Mouse (Mus musculus) forebrain, embryonic 11.5 days (tissue): ENCODE data around the gene Inpp4a. TPM values are rescaled to one million over a fixed set of nuclear protein-coding genes. Genes with fewer than 3 reads are reported as not detected.

Experiments
- ATAC-seq: fragments of 200-750 bp; cut with Nextera tagmentation; replicated peaks from 2 replicates; pipeline ENCODE4 v1.8.0; 2017; ENCODE audit warnings: moderate TSS enrichment; ENCODE audit not compliant: low FRiP score
- DNase-seq: peaks from one replicate; pipeline ENCODE4 v3.0.0-alpha.2; 2017; ENCODE audit warnings: low spot score
- H3K27ac ChIP-seq: fragments of 300-500 bp; sonication (generic); 2 replicates; pipeline ENCODE4 v1.5.1; 2014; ENCODE audit warnings: low read depth, low read length
- H3K27me3 ChIP-seq: fragments of 300-500 bp; sonication (generic); 2 replicates; pipeline ENCODE4 v1.6.1; 2014; ENCODE audit warnings: mild to moderate bottlenecking, low read length, mixed read lengths; ENCODE audit not compliant: control insufficient read depth, insufficient read depth
- H3K36me3 ChIP-seq: fragments of 300-500 bp; sonication (generic); 2 replicates; pipeline ENCODE4 v1.6.1; 2014; ENCODE audit warnings: mild to moderate bottlenecking, low read length, moderate library complexity, mixed read lengths; ENCODE audit not compliant: control insufficient read depth, insufficient read depth
- H3K4me1 ChIP-seq: fragments of 300-500 bp; sonication (generic); replicated peaks from 2 replicates; pipeline ENCODE4 v1.6.1; 2014; ENCODE audit warnings: low read length, mixed read lengths; ENCODE audit not compliant: control insufficient read depth, insufficient read depth
- H3K4me2 ChIP-seq: fragments of 300-500 bp; sonication (generic); 2 replicates; pipeline ENCODE4 v1.6.1; 2014; ENCODE audit warnings: low read depth, mild to moderate bottlenecking, low read length, moderate library complexity, mixed read lengths; ENCODE audit not compliant: severe bottlenecking
- H3K4me3 ChIP-seq: fragments of 300-500 bp; sonication (generic); 2 replicates; pipeline ENCODE4 v1.5.1; 2014; ENCODE audit warnings: low read depth, low read length
- H3K9ac ChIP-seq: fragments of 300-500 bp; sonication (generic); 2 replicates; pipeline ENCODE4 v1.6.1; 2014; ENCODE audit warnings: low read length
- H3K9me3 ChIP-seq: fragments of 300-500 bp; sonication (generic); 2 replicates; pipeline ENCODE4 v1.6.1; 2016; ENCODE audit warnings: low read length, mixed read lengths; ENCODE audit not compliant: control insufficient read depth
- WGBS: fragments of 180-500 bp; shearing (Covaris S2); extraction: QIAGEN DNeasy Blood & Tissue Kit; methylation state at CpG from one replicate; pipeline ENCODE4 v1.1.7; 2014; 5-methylcytosine and 5-hydroxymethylcytosine counted together
- polyA plus RNA-seq: library from polyadenylated mRNA; unstranded; fragments of >200 nt; fragmentation: Nextera tagmentation; extraction: Ambion mirVana; gene quantifications from 2 replicates; pipeline ENCODE4 v1.2.1, GENCODE M21; 2014

Gene Inpp4a
- polyA plus RNA-seq, 1 experiment from 2014 or later: 16.9 TPM

GRCm38 (mm10) chr1:37451270-37451669 is 151.6 kb downstream of the Inpp4a start:
- 88% methylated on average over 8 of the region's 8 CpGs for WGBS
- Histone ChIP-seq H3K27ac (no peak overlapping the region), H3K27me3 (no peaks in the 10 kb centered on the region), H3K9ac (no peak overlapping the region), H3K4me3 (no peak overlapping the region), H3K36me3 (no peaks in the 10 kb centered on the region), H3K4me1 (no peaks in the 10 kb centered on the region), H3K4me2 (no peak overlapping the region), H3K9me3 (no peaks in the 10 kb centered on the region)
- ATAC-seq (no peak), DNase-seq (no peak)

- H3K36me3 ChIP-seq: no peaks in the 10 kb centered on the region
- H3K4me3 ChIP-seq: no peak overlapping the region
- H3K4me2 ChIP-seq: no peak overlapping the region
- 86% methylated on average over 7 of the region's 7 CpGs for WGBS
- H3K9me3 ChIP-seq: no peaks in the 10 kb centered on the region
- H3K27ac ChIP-seq: no peak overlapping the region
- H3K27me3 ChIP-seq: no peaks in the 10 kb centered on the region
- DNase-seq (no peak), ATAC-seq (no peak)
- no peak overlapping the region for H3K9ac ChIP-seq
- H3K4me1 ChIP-seq: no peaks in the 10 kb centered on the region
These were observed 157.9 kb downstream of the Inpp4a start for GRCm38 (mm10) chr1:37457546-37457945.

Other genes with a start within 250 kb of the Inpp4a start
- 0.36 TPM in 1 of 2 replicates, not detected in the other for gene Cnga3, start 85.4 kb upstream of the Inpp4a start, polyA plus RNA-seq
- gene Coa5, start 130.2 kb downstream of the Inpp4a start, polyA plus RNA-seq: 58.1 and 59.0 TPM in 2 replicates
- gene Unc50, start 130.3 kb downstream of the Inpp4a start, polyA plus RNA-seq: 115 and 131 TPM in 2 replicates
- gene Mgat4a, start 241.2 kb downstream of the Inpp4a start, polyA plus RNA-seq: 3.2 and 4.0 TPM in 2 replicates